ENCODE assay signal across 21 mouse cellular contexts in genomic region chr3:71562901-71563300, GRCm38 (mm10).
"Had no signal": no experiment of that assay in that cellular context is flagged by ENCODE, and none has a peak within 500 bp of the region (broad histone marks: within the 10 kb centered on the region; RNA-seq: fewer than 3 reads in every experiment).

No protein-coding gene starts in this region.

- H3K27me3 ChIP-seq: limb, embryonic 12.5 days; limb, embryonic 15.5 days; midbrain, embryonic 13.5 days; neural tube, embryonic 12.5 days; neural tube, embryonic 15.5 days had no signal

- H3K27ac ChIP-seq: kidney, postnatal 0 days; limb, embryonic 12.5 days; limb, embryonic 15.5 days; liver, embryonic 14.5 days; macrophage; midbrain, embryonic 13.5 days; neural tube, embryonic 12.5 days; neural tube, embryonic 15.5 days; stomach, postnatal 0 days had no signal

- H3K9me3 ChIP-seq: limb, embryonic 12.5 days; limb, embryonic 15.5 days; midbrain, embryonic 13.5 days; neural tube, embryonic 12.5 days; neural tube, embryonic 15.5 days had no signal

- H3K4me3 ChIP-seq: limb, embryonic 12.5 days; limb, embryonic 15.5 days; midbrain, embryonic 13.5 days; neural tube, embryonic 12.5 days; neural tube, embryonic 15.5 days had no signal

- DNase-seq: kidney, adult 2 months; kidney, postnatal 25 days; left cerebral cortex, postnatal 4 days; liver, postnatal 0 days; lung, embryonic 14.5 days; right cerebral cortex, adult 18-20 months; right cerebral cortex, postnatal 14 days; right cerebral cortex, postnatal 4 days; thymus, postnatal 25 days had no signal

- H3K4me2 ChIP-seq: limb, embryonic 12.5 days; limb, embryonic 15.5 days; liver, embryonic 11.5 days; lung, embryonic 14.5 days; midbrain, embryonic 13.5 days; neural tube, embryonic 12.5 days; neural tube, embryonic 15.5 days had no signal

- H3K9ac ChIP-seq: limb, embryonic 12.5 days; limb, embryonic 15.5 days; liver, embryonic 14.5 days; liver, postnatal 0 days; lung, embryonic 14.5 days; midbrain, embryonic 13.5 days; neural tube, embryonic 12.5 days; neural tube, embryonic 15.5 days had no signal

- H3K4me1 ChIP-seq: limb, embryonic 12.5 days; limb, embryonic 15.5 days; midbrain, embryonic 13.5 days; neural tube, embryonic 12.5 days; neural tube, embryonic 15.5 days had no signal

- ATAC-seq: liver, postnatal 0 days; lung, postnatal 0 days; midbrain, embryonic 13.5 days; midbrain, embryonic 16.5 days had no signal

- H3K36me3 ChIP-seq: limb, embryonic 12.5 days; limb, embryonic 15.5 days; midbrain, embryonic 13.5 days; neural tube, embryonic 12.5 days; neural tube, embryonic 15.5 days had no signal
